Mouse (Mus musculus) right cerebral cortex, postnatal 36 days (tissue): ENCODE results near the gene Muc1.
"Not testable (repeated sequence)": the region's sequence is repeated elsewhere in the genome, so short reads cannot be mapped to it uniquely, and the experiment has no call there.

ENCODE experiments used
- DNase-seq, 2 experiments: peaks; one replicate each; pipeline ENCODE4 v3.0.0; 2022; ENCODE audit warnings: low spot score in 2 of 2, mixed read lengths in 1 of 2

Muc1 gene

DNA sequence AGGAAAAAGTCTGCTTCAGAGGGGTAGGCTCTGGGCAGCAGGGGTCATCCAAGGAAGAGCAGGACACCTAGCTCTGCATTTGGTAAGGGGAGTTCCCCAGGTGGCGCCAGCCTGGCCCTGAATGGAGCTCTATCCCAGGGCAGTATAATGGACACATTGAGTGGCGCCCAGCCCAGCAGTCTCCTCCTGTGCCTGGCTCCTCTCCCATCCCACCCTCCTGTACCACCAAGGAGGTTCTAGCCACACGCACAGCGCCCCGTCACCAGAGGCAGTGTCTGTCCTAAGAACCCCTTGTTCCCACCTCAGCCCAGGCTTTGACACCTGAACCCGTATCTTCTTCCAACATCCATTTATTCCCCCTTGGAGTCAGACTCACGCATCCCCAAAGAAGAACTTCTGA is 19.1 kb upstream of the Muc1 start:
- no peak for DNase-seq

GRCm38 (mm10) chr3:89210162-89210561 is 18.7 kb upstream of the Muc1 start:
- no peak for DNase-seq

GRCm38 (mm10) chr3:89210731-89211130 is 18.1 kb upstream of the Muc1 start:
- no peak for DNase-seq

DNA sequence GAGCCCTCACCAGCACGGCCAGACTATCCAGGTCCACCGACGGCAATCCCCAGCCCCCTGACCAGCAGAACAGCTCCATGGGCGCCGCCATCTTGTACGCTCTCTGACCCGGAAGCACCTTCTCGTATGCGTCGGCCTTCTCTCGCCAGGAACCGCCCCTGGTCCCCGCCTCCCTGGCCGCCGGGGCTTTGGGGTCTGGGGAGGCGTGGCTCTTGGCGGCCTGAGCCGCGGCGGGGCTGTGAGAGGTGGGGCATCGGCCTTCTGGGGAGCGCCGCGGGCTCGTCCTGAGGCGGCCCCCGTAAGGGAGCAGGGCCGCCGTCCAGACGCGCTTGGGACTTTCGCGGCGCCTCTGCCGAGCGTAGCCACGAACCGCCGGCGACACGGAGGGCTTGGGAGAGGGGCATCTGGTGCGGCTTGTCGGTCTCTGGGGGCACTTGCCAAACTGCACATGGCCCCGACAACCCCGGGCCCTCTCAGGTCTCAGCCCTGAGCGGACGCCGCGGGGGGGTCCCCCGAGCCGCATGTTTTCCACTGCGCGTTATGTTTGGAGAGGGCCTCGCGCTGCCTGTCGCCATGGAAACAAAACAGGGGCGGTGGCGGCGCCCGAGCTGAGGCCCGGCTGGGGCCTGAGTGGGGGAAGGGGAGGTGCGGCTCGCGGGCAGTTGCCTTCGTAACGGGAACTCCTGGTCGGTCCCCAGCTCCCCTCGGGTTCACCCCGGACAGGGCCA is 14.9 kb upstream of the Muc1 start:
- peak; percentile 89 for DNase-seq

DNA sequence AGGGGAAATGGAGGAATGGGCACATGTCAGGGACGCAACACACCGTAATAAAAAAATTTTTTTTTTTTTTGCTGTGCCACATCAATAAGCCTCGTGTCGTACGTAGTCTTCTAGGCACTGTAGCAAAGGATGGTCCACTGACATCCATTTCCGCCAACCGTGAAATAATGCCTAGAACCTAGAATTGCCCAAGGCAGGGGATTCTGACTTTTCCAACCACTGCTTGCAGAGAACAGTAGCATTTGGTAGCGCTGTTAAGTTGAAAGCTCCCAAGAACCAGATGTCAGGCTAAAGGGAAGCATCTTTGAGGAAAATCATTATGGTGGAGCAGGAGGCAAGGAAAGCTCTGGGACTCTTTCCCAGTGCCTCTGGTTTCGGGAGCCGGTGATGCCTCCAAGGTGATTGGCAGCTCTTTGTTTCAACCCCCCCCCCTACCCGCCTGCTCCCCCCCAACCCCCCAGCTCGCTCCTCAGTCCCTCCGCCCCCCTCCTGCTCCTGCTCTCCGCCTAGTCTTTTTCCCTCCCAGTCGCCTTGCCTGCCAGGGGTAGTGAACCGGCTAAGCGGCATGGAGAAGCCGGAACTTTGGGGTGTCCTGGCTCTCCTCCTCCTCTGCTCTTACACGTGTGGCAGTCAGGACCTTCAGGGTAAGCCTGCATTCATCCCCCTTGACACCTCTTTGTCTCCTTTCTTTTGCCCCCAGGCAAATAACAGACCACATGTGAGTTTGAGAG is 14.0 kb upstream of the Muc1 start, which contains the start of gene Thbs3:
Gene Thbs3, plus strand, starts transcription at position 500 of the 731 bp plus-strand sequence.
- DNase-seq: no peak

DNA sequence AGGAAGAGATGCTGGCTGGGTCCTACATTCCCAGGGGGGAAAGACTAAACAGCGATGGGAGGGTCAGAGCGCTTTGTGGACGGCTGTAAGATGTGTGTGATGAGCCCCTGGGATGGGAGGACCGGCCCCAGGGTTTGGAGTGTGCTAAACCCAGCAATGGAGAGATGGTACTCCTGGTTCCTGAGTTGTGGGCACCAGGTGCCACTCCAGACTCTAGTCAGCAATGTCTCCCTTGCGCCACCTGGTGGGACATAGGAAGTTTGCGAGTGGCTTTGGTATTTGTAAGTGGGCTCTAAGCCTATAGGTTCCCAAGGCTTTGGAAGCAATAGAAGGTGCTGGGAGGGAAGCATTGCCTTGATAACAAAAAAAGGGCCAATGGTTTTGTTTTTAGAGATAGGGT is 13.0 kb upstream of the Muc1 start:
- peak; percentile 81 to 84 for DNase-seq

DNA sequence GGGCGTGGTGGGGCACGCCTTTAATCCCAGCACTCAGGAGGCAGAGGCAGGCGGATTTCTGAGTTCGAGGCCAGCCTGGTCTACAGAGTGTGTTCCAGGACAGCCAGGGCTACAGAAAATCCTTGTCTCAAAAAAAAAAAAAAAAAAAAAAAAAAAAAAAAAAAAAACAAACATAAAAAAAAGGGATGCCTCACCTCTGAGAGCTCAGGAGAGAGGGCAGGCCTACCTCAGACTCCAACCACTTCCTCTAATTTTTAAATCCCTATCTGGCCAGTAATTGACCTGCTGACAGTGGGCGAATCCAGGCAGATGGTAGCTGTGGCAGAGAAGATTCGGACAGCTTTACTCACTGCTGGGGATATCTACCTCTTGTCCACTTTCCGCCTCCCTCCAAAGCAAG is 12.4 kb upstream of the Muc1 start:
- DNase-seq: not testable (repeated sequence)

DNA sequence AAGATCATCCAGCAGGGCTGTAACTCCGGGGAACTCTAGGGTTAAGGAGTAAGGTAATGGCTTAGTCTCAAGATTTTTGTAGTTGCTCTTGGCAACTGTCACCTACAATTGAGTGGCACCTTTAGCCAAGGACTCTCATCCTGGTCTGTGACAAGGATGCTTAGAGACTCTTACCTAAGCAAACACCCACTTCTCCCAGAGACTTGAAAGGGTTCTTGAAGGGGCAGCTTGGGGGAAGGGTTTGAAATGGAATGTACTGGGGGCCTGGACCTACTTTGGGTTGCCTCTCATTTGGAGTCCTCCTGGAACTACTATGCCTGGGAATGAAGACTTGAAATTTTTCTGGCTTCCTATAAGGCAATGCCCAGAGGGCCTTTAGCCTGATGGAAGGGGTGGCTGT is 10.6 kb upstream of the Muc1 start:
- DNase-seq: no peak

GRCm38 (mm10) chr3:89219546-89219945 is 9.3 kb upstream of the Muc1 start:
- DNase-seq: no peak

- DNase-seq: no peak
Observed at GRCm38 (mm10) chr3:89221167-89221566, 7.7 kb upstream of the Muc1 start.

DNA sequence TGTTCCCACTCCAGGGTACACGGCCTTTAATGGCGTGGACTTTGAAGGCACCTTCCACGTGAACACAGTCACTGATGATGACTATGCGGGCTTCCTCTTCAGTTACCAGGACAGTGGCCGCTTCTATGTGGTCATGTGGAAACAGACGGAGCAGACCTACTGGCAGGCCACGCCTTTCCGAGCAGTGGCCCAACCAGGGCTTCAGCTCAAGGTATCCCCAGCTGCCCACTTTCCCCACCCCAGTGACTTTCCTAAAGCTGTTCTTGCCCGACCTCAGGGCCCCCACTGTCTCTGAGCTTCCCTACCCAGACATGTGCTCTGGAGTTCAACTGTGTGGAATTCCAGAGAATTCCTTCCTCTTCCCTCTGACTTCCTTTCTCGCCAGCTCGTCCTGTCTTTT is 4.1 kb upstream of the Muc1 start:
- no peak for DNase-seq

DNA sequence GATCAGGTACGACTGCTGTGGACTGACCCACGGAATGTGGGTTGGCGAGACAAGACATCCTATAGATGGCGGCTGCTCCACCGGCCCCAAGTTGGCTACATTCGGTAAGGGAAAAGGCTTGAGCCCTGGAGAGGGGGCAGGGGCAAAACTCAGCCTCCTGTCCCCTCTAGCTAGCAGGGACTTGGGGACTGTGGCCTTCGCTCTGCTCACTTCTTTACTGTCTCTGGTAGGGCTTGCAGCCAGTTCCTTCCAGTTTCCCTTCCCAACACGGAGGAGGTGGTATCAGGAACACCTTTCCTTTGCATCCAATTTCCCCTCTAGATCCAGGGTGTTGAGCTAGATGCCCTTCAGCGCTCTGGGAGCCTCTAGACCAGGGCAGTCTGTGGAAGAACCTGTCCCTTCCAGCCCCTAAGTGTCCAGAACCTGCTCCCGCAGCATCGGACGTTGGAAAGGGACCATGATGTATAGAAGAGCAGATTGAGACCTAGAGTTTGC is 3.5 kb upstream of the Muc1 start:
- no peak for DNase-seq

DNA sequence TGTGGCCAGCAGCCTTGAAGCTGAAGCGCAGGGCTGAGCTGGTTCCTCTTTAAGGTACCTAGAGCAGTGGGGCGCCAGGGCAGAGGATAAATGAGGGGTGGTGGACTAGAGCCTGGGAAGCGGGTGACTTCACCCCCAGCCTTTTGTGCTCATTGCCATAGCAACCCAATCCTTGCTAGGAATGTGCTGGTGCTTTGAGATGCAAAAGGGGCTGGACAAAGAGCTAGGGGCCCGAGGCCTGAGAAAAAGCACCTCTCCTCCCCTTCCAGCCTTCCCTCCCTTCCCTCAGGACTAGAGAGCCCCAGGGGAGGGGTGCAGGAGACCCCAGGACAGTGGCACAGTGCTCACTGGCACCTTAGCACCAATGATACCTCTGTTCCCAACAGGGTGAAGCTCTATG is 2.9 kb upstream of the Muc1 start:
- no peak for DNase-seq

DNA sequence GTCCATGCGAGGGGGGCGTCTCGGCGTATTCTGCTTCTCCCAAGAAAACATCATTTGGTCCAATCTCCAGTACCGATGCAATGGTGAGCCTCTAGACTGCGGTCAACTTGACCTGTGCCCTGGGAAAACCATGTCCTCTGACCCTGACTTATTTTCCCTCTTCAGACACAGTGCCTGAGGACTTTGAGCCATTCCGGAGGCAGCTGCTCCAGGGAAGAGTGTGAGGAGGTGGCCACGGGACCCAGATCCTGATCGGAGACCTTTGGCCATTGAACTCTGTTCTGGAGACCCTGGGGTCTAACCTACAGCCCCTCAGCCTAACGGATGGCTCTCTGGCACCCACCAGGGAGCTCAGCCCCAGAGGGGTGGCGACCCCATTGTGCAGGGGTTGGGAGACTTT is 2.5 kb upstream of the Muc1 start:
- no peak for DNase-seq

- DNase-seq: no peak
Observed at GRCm38 (mm10) chr3:89226900-89227299, 2.0 kb upstream of the Muc1 start, which contains the start of gene Mtx1. Gene Mtx1, minus strand, starts transcription at chr3:89227088.

- peak; percentile 90 to 95 for DNase-seq
Observed at GRCm38 (mm10) chr3:89227307-89228179, 1.3 kb upstream of the Muc1 start.

- DNase-seq: peak; percentile 65 to 73
Observed at GRCm38 (mm10) chr3:89228180-89228549, 692 bp upstream of the Muc1 start.

DNA sequence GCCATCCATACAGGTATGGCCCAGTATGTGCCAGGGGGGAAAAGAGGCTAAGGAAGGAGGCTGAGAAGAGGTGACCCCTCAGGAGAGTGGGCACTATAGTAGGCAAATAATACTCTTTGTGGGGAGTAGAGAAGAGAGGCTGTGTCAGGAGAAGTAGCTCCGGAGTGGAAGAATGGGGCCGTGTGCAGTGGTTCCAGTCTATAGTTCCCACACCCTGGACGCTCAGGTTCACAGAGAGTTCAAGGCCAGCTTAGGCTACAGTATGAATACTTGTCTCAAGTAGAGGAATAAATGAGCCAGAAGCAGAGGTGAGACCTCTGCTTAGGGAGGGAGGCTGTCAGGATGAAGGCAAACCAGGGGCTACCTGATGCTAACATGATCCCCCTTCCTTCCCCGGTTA is 419 bp downstream of the Muc1 start:
- DNase-seq: no peak

GRCm38 (mm10) chr3:89230561-89230960 is 1.7 kb downstream of the Muc1 start:
- DNase-seq: no peak

- no peak for DNase-seq
Observed at GRCm38 (mm10) chr3:89231345-89231744, 2.5 kb downstream of the Muc1 start.

DNA sequence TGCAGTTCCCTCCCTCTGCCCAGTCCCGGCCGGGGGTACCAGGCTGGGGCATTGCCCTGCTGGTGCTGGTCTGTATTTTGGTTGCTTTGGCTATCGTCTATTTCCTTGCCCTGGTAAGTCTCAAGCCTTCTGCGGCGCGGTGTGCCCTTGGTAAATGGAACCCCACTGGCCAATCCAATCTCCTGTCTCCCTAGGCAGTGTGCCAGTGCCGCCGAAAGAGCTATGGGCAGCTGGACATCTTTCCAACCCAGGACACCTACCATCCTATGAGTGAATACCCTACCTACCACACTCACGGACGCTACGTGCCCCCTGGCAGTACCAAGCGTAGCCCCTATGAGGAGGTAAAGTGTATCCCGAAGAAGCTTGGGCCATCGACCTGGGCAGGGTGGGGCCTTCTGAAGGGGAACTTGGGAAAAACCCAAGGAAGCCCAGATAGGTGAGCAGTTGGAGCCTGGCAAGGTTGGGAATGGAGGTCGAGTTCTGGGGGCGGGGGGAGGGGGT is 3.0 kb downstream of the Muc1 start:
- DNase-seq: no peak

GRCm38 (mm10) chr3:89232614-89233013 is 3.8 kb downstream of the Muc1 start:
- DNase-seq: no peak
